Mouse (Mus musculus) forebrain, embryonic 10.5 days (tissue): ENCODE data around the gene Xpnpep1. TPM values are rescaled to one million over a fixed set of nuclear protein-coding genes. Genes with fewer than 3 reads are reported as not detected.

Source experiments
- DNase-seq: peaks from one replicate; pipeline ENCODE4 v3.0.0-alpha.2; 2017; ENCODE audit warnings: low spot score; ENCODE audit errors: extremely low spot score
- H3K27ac ChIP-seq: fragments of 300-500 bp; sonication (generic); 2 replicates; pipeline ENCODE4 v1.5.1; 2016; ENCODE audit warnings: mild to moderate bottlenecking
- H3K27me3 ChIP-seq: fragments of 300-500 bp; sonication (generic); 2 replicates; pipeline ENCODE4 v1.6.1; 2016; ENCODE audit warnings: mild to moderate bottlenecking; ENCODE audit not compliant: poor library complexity, severe bottlenecking
- H3K36me3 ChIP-seq: fragments of 300-500 bp; sonication (generic); replicated peaks from 2 replicates; pipeline ENCODE4 v1.6.1; 2016; ENCODE audit warnings: mild to moderate bottlenecking, moderate library complexity
- H3K4me1 ChIP-seq: fragments of 300-500 bp; sonication (generic); 2 replicates; pipeline ENCODE4 v1.6.1; 2016
- H3K4me3 ChIP-seq: fragments of 300-500 bp; sonication (generic); 2 replicates; pipeline ENCODE4 v1.5.1; 2016; ENCODE audit warnings: mild to moderate bottlenecking, moderate library complexity
- H3K9me3 ChIP-seq: fragments of 300-500 bp; sonication (generic); 2 replicates; pipeline ENCODE4 v1.6.1; 2016; ENCODE audit warnings: mild to moderate bottlenecking, moderate library complexity
- WGBS: fragments of 180-500 bp; shearing (Covaris S2); methylation state at CpG from one replicate; pipeline ENCODE4 v1.1.7; 2016; 5-methylcytosine and 5-hydroxymethylcytosine counted together
- polyA plus RNA-seq: library from polyadenylated mRNA; unstranded; fragments of >200 nt; fragmentation: Nextera tagmentation; extraction: Ambion mirVana; gene quantifications from 2 replicates; pipeline ENCODE4 v1.2.1, GENCODE M21; 2016

Xpnpep1 gene
- 156 TPM in 2 replicates for polyA plus RNA-seq

DNA sequence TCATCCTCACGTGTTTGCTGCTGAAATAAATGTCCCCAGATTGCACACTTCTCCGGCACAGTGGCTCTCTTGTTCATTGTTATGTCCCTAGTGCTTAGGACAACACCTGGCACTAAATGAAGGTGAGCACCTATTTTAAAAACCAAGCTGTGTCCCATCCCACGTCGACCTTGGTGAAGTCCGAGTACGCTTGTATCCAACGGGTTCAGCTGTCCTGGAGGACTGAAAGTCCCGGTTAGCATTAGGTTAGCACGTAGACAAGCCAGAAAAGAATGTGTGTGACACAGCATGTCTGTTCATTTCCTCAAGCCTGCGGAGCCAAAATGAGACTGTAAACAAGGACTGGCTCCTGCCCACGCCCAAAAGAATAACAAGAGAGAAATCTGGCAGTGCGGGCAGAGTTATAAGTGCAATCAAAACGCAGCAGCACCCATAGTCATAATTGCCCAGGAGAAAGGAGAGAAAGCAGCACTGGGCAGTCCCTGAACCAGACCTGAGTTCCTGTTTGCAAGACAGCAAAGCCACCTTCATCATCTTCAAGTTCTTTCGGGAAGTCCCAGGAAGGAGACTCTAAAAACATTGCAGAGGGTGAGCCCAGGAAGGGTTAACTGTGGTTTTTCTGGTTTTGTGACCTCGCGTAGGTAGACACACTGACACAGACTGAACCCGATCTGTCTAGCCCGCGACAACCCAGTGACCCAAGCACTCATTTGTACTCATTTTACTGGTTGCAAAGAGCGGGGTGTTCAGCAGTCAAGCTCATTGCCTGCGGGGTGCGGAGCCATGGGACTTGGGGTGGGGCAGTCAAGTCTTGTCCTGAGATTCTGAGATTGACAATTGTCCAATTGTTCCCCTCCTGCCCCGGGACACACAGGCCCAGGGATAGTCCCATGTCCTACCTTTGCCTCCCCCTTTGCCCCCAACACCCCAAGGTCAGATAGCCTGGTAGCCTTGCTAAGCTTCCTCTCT lies at the start of gene Xpnpep1:
Gene Xpnpep1 (minus strand): TSS at position 51 of the 969 bp plus-strand sequence.
- Histone ChIP-seq H3K27me3 (no peaks in the 10 kb centered on the region), H3K9me3 (no peaks in the 10 kb centered on the region), H3K36me3 (peaks cover 7% of the 10 kb centered on the region), H3K27ac (peak within 1 kb of the TSS; percentile 95), H3K4me1 (peaks cover 22% of the 10 kb centered on the region), H3K4me3 (peak within 1 kb of the TSS; percentile 96)
- DNase-seq, result no peak
- WGBS, result 91% methylated on average over 23 of the region's 23 CpGs

DNA sequence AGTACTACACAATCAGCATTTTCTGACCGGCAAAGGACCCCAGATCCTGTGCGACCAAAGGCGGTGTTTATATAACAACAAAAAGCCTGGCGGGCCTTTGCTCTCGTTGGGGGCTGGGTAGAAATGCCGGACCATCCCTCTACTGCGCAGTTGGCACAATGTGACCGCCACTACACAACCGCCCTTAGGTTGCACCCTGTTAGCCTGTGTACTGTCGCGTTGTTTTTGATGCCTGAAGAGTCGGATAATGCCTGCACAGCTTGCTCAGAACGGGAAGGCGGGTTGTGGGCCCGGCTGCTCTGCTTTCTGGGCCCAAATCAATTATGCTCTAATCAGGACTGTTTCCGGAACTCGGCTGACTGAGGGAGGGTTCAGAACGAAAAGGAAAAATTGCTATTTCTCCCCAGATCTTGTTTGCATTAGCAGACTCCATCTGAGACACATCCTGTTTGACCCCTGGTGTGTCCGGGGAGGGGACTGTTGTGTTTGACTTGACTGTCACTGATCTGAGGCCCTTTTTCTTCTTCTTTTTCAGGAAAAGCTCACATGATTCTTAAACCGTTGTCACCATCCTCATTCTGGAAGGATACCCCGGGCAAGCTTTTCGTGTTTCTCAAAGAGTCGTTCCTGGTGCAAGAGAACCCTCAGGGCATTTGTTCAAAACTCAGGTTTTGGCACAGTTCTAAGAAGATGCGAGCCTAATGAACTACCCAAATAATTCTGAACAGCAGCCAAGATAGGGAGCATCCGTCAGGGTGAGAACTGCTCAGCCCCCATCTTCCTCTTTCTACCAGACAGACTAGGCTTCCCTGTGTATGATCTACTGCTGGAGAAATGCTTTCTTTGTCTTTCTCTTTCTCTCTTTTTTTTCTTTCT lies 47.5 kb upstream of the Xpnpep1 start:
- H3K4me3 ChIP-seq, result peak overlapping the region; percentile 4; the same call in 1 of the 2 replicates
- peaks cover 36% of the 10 kb centered on the region for H3K4me1 ChIP-seq
- DNase-seq, result no peak
- peak overlapping the region; percentile 76 for H3K27ac ChIP-seq
- no peaks in the 10 kb centered on the region for H3K27me3 ChIP-seq
- WGBS, result 37% methylated on average over 25 of the region's 25 CpGs
- no peaks in the 10 kb centered on the region for H3K36me3 ChIP-seq
- H3K9me3 ChIP-seq, result peaks cover 5% of the 10 kb centered on the region; the same call in 1 of the 2 replicates

DNA sequence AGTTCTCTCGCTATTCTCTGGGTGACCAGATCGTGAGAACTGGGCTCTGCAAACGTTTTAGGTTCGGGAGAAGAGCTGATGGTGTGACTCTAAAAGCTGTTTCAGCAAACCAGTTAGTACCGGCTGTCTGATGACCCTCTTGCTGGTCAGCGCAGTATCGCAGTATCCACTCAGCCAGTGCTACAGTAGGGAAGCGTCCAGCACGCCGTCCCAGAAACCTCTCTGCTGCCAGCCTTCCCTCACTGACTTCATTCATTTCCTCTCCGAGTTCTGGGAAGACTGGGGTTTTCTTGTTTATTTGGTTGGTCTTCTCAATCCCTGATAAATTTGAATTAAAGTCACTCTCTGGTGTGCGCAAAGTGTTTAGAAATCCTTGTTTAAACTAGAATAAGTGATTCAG lies 46.8 kb upstream of the Xpnpep1 start:
- Histone ChIP-seq H3K4me3 (no peak overlapping the region), H3K36me3 (no peaks in the 10 kb centered on the region), H3K9me3 (no peaks in the 10 kb centered on the region), H3K27me3 (no peaks in the 10 kb centered on the region), H3K27ac (peak overlapping the region; percentile 76), H3K4me1 (peaks cover 33% of the 10 kb centered on the region)
- WGBS, result 70% methylated on average over 12 of the region's 12 CpGs
- no peak for DNase-seq

DNA sequence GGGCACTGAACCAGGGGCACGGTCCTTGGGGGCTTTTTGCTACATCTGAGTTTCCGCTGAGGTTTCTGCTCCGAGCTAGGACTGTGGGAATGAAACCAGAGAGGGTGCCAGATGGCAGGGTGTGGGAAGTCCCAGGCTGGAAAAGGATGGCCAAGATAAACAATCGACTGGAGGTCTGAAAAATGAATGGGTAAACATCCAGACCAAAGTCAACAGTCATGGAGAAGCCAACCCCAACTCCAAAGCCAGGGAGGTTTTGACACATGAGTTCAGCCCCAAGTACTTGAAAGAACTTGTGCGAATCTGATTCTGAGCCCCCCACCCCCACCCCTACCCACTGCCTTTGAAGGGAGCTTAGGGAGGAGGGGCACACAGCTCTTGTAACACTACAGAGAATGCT lies 44.7 kb upstream of the Xpnpep1 start:
- Histone ChIP-seq H3K27ac (no peak overlapping the region), H3K9me3 (no peaks in the 10 kb centered on the region), H3K36me3 (no peaks in the 10 kb centered on the region), H3K4me3 (no peak overlapping the region), H3K4me1 (peaks cover 40% of the 10 kb centered on the region), H3K27me3 (no peaks in the 10 kb centered on the region)
- no peak for DNase-seq
- 61% methylated on average over 5 of the region's 5 CpGs for WGBS

DNA sequence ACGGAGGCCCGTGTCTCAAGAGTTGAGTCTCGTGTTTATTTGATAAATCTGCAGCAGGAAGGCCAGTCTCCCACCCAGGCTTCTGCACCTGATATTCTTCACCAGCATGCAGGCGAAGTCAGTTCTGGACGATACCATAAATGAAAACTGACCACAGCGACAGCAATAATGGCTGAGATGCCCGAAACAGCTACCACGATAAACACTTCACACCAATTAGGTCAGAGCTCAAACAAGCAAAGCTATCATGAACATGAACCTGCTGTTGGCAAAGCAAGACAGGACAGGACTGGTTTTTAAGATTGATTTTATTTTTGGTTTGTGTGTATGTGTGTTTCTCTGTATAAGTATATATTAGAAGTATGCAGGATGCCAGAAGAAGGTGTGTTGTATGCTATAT lies 42.8 kb upstream of the Xpnpep1 start:
- DNase-seq, result no peak
- Histone ChIP-seq H3K4me1 (peaks cover 32% of the 10 kb centered on the region), H3K4me3 (no peak overlapping the region), H3K9me3 (no peaks in the 10 kb centered on the region), H3K36me3 (no peaks in the 10 kb centered on the region), H3K27me3 (no peaks in the 10 kb centered on the region), H3K27ac (no peak overlapping the region)
- 93% methylated on average over 8 of the region's 8 CpGs for WGBS

DNA sequence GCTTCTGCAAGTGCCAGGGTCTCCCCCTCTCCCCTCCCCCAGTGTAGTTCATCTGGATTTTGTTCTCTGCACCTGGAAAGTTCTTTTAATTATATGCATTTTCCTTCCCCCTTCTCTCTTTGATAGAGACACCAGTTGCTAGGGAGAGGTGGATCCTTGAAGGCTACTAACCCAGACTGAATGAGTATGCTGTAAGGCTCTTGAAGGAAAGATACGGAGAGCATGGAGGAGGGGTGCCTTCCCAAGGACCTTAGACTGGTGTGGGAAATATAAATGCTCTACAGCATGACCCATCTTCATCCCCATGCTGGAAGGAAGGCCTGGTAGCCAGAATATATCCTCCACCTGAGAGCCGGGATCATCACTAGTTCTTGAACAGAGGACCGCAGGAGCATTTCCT lies 41.3 kb upstream of the Xpnpep1 start:
- Histone ChIP-seq H3K9me3 (no peaks in the 10 kb centered on the region), H3K36me3 (no peaks in the 10 kb centered on the region), H3K4me1 (peaks cover 30% of the 10 kb centered on the region), H3K27me3 (no peaks in the 10 kb centered on the region), H3K27ac (peak overlapping the region; percentile 48; the same call in 1 of the 2 replicates), H3K4me3 (no peak overlapping the region)
- WGBS, result 78% methylated on average over 3 of the region's 3 CpGs
- DNase-seq, result no peak

DNA sequence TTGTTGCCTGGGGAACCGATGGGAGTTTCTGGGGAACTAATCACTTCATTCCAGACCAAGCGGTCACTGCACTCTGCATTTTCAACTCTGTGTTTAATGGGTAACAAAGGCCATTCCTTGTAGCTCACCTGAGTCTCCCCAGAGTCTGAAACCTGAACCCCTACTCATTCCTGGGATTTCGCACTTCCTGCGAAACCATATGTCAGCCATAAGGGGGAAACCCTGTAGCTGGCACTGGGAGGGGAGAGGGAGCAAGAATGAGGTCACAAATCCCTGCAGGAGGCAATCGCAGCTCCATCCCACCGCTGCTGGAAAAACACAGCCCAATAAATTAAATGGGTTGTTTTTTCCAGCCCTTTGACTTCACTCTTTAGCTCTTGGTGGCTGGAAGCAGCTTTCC lies 40.9 kb upstream of the Xpnpep1 start:
- no peak for DNase-seq
- Histone ChIP-seq H3K27ac (peak overlapping the region; percentile 48; the same call in 1 of the 2 replicates), H3K4me3 (no peak overlapping the region), H3K9me3 (no peaks in the 10 kb centered on the region), H3K27me3 (no peaks in the 10 kb centered on the region), H3K4me1 (peaks cover 30% of the 10 kb centered on the region), H3K36me3 (no peaks in the 10 kb centered on the region)
- whole genome bisulfite sequencing, result 33% methylated on average over 6 of the region's 6 CpGs

DNA sequence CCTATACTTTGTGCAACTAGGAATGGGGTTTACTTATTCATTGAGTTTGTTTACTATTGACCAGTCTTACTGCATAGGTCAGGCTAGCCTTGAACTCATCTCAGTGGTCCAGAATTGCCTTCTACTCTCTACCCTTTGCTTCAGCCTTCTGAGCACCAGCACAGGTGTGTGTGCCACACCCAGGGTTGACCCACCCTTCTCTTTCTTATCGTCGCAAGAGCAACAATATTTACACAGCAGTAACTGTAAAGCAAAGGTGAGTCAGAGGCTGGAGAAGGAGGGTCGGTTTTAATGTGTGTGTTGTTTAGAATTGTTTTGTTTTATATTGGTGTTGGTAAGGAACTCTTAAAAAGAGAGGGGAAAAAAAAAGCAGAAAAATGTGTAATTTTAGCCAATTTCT lies 40.5 kb upstream of the Xpnpep1 start:
- Histone ChIP-seq H3K4me3 (no peak overlapping the region), H3K9me3 (no peaks in the 10 kb centered on the region), H3K36me3 (no peaks in the 10 kb centered on the region), H3K27ac (no peak overlapping the region), H3K4me1 (peaks cover 30% of the 10 kb centered on the region), H3K27me3 (no peaks in the 10 kb centered on the region)
- WGBS, result 77% methylated on average over 3 of the region's 3 CpGs
- DNase-seq, result no peak

DNA sequence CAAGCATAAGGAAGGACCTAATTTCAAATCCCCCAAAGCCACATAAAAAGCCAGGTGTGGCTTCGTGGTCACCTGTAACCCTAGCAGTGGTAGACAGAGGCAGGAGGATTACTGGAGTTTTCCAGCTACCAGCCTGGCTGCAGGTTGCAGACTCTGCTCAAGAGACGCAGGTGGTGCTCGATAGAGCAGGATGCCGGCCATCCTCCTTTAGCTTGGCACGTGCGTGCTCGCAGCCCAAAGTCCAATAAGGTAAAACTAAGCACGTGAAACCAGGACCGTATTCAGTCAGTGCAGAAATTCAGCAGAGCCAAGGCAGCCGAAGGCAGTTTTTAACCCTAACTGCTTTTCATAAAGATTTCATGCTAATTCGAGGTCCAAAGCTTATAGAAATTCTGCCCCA lies 40.0 kb upstream of the Xpnpep1 start:
- Histone ChIP-seq H3K36me3 (no peaks in the 10 kb centered on the region), H3K27ac (no peak overlapping the region), H3K27me3 (no peaks in the 10 kb centered on the region), H3K9me3 (no peaks in the 10 kb centered on the region), H3K4me1 (peaks cover 30% of the 10 kb centered on the region), H3K4me3 (no peak overlapping the region)
- no peak for DNase-seq
- 89% methylated on average over 11 of the region's 11 CpGs for WGBS

DNA sequence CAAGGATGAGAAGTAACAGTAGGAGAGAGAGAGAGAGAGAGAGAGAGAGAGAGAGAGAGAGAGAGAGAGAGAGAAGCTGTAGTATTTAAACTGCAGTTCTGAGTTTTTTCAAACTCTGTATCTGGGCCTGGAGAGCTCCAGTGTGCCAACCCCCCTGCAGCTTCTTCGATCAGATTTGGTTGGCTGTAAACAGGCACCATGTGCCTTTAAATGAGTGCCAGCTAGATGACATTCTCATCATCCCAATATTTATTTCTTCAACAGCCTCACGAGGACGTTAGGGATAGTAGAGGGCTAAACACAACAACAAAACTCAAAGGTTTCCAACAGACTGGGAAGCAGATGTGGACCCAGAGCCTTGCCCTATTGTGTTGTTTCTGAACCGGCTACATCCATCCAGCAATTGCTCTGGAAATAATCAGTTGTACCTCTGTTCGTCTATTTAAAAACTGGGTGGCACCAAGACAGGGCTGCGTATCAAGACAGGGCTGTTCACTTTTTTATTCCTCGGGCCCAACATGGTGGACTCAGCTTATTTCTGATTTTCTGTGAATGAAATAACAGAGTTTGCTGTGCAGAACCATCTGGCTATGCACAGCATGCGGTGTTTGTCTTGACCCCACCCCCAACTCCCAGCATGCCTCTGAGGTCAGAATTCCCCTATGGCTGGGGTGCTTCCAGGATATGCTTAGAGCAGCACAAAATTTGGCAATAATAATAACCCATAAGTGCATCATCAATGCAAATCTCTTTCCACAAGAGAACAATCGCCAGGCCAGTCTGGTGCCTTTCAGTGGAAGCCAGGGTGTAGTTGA lies 38.5 kb upstream of the Xpnpep1 start:
- no peak overlapping the region for H3K27ac ChIP-seq
- WGBS, result 86% methylated on average over 9 of the region's 9 CpGs
- H3K27me3 ChIP-seq, result no peaks in the 10 kb centered on the region
- no peak overlapping the region for H3K4me3 ChIP-seq
- no peaks in the 10 kb centered on the region for H3K36me3 ChIP-seq
- no peak for DNase-seq
- no peaks in the 10 kb centered on the region for H3K9me3 ChIP-seq
- peaks cover 30% of the 10 kb centered on the region for H3K4me1 ChIP-seq

DNA sequence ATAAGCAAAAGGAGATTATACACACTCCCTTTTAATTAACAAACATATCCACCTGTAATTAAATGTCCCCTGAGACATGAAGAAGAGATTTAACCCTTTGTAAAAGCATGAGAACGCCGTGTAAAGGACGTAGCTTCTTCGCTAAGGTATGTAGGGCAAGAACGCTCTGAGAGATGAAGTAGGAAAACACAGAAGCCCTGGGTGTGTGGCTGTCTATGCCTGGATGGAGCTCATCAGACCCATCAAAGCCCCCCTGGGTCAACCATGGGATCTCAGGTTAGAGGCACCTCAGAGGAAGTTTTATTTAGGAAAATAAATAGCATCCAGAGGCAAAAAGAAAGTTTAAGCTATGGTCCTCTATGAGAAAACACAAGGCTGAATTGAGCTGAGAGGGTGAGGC lies 37.3 kb upstream of the Xpnpep1 start:
- no peaks in the 10 kb centered on the region for H3K36me3 ChIP-seq
- H3K4me1 ChIP-seq, result peaks cover 32% of the 10 kb centered on the region
- DNase-seq, result no peak
- H3K9me3 ChIP-seq, result no peaks in the 10 kb centered on the region
- H3K27ac ChIP-seq, result no peak overlapping the region
- no peak overlapping the region for H3K4me3 ChIP-seq
- no peaks in the 10 kb centered on the region for H3K27me3 ChIP-seq
- WGBS, result 95% methylated on average over 5 of the region's 5 CpGs
